Mouse (Mus musculus) left cerebral cortex, adult 2 months (tissue): ENCODE results near the gene Plekhb2. TPM values are rescaled to one million over a fixed set of nuclear protein-coding genes. Genes with fewer than 3 reads are reported as not detected.

Source experiments
- DNase-seq, 2 experiments: peaks; one replicate each; pipeline ENCODE4 v3.0.0; 2021 to 2022; ENCODE audit warnings: low spot score in 2 of 2, mixed read lengths in 1 of 2; ENCODE audit errors: extremely low spot score in 1 of 2
- H3K27ac ChIP-seq: fragments of 200-600 bp; 2 replicates; pipeline ENCODE4 v1.8.1; 2022
- H3K4me3 ChIP-seq: fragments of 200-600 bp; 2 replicates; pipeline ENCODE4 v1.8.1; 2022
- CTCF ChIP-seq: fragments of 200-600 bp; IDR thresholded peaks from 2 replicates; pipeline ENCODE4 v1.8.1; 2022; ENCODE audit warnings: antibody characterized with exemption, mild to moderate bottlenecking, moderate library complexity
- intact Hi-C: fragments of 180-260 bp; cut with DNase I; formaldehyde crosslinking; loops from one replicate; pipeline ENCODE4 v1.15.1; 2025
- total RNA-seq, 2 experiments: library from RNA; stranded (reverse); gene quantifications; 2 replicates each; pipeline ENCODE4 v1.2.3; 2021

The Plekhb2 gene
- total RNA-seq, 2 experiments from 2014 or later, result 255 to 290 TPM

DNA sequence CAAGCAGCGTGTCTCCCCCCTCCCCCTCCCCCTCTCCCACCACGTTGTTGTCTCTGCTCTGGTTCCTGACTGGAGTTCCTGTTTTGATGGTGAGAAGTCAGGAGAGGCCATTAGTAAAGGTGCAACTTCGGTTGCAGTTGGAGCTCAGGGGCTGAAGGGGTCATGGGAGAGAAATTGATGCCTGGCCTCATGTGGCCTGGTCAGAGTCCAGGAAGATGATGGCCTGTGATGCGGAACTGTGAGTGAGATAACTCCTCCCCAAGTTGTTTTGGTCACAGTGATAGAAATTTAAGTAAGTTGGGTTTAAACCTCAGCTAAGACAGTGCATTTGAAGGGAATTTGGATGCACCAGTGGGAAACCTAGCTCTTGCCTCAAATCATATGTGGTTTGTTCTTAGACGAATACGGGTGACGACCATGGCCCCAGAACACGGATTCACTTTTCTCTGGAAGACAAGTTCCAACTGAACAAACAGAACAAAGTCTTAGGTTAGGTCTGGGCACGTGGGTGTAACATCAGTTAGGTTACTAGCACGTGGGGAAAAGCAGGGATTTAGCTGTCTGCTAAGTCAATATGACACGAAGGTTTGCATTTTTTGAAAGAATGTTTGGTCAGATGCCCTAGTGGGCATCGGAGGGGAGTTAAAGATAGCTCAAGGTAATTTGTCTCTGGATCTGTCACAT is 5.4 kb downstream of the Plekhb2 start:
- no peak for TF ChIP-seq CTCF
- intact Hi-C loops, result no loop called here
- Histone ChIP-seq H3K4me3 (no peak overlapping the region), H3K27ac (no peak overlapping the region)
- DNase-seq, result no peak

DNA sequence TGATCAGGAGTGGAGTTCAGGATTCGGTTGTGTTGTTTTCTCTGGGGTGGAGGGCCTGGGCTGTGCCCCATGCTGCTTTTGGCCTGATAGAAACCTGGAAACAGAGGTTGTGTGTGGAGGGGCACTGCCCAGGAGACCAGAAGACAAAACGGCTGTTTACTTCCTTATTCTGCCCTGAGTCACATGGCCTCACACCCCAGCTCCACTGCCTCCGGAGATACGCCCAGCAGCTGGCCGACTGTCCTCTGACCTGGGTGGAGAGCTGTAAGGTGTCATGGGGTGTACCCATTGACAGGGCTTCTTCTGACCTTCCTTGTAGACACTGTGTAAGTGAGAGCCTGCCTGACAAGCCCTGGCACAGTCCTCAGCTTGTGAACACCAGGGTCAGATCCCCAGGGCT is 8.9 kb downstream of the Plekhb2 start:
- no peak for DNase-seq
- H3K27ac ChIP-seq, result no peak overlapping the region
- TF ChIP-seq CTCF, result no peak
- H3K4me3 ChIP-seq, result no peak overlapping the region
- intact Hi-C loops, result no loop called here

DNA sequence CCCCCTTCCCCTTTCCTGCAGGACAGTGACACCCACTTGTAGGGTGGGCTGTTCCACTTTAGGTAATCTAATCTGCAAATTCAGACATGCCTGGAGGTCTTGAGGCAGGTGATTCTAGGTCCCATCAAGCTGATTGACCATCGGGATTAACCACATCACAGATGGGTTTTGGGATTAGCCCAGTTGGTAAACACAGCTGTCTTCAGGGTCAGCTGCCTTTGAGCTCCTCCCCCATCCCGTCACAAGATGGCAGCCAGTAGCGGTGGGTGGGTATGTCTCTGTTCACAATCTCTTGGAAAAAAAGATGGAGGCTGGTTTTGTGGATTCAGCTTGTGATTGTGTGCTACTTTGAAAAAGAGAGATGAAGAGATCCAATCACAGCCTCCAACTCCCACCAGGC is 10.0 kb downstream of the Plekhb2 start:
- Histone ChIP-seq H3K27ac (no peak overlapping the region), H3K4me3 (no peak overlapping the region)
- no peak for TF ChIP-seq CTCF
- intact Hi-C loops, result loop anchor here (10.0 kb wide), 1 partner anchor 215 kb away; no protein-coding TSS in a partner anchor
- DNase-seq, result no peak

GRCm38 (mm10) chr1:34860205-34860604 is 10.4 kb downstream of the Plekhb2 start:
- TF ChIP-seq CTCF, result no peak
- intact Hi-C loops, result loop anchor here (10.0 kb wide), 1 partner anchor 215 kb away; no protein-coding TSS in a partner anchor
- no peak for DNase-seq
- Histone ChIP-seq H3K4me3 (no peak overlapping the region), H3K27ac (no peak overlapping the region)

DNA sequence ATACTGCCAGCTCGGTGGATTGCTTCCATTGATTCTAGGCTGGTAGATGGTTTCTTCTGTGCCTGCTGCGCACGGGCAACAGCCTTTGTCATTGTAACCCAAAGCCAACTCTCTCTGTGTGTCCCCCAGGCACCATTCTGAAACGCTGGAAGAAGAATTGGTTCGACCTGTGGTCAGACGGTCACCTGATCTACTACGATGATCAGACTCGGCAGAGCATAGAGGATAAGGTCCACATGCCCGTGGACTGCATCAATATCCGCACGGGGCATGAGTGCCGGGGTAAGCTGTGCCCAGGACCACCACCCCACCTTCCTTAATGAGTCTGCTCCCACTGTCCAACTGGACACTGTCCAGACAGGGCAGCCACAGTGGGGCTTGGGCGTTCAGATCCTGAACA is 13.1 kb downstream of the Plekhb2 start:
- intact Hi-C loops, result loop anchor here (10.0 kb wide), 1 partner anchor 218 kb away; no protein-coding TSS in a partner anchor
- no peak for TF ChIP-seq CTCF
- Histone ChIP-seq H3K27ac (no peak overlapping the region), H3K4me3 (no peak overlapping the region)
- no peak for DNase-seq

DNA sequence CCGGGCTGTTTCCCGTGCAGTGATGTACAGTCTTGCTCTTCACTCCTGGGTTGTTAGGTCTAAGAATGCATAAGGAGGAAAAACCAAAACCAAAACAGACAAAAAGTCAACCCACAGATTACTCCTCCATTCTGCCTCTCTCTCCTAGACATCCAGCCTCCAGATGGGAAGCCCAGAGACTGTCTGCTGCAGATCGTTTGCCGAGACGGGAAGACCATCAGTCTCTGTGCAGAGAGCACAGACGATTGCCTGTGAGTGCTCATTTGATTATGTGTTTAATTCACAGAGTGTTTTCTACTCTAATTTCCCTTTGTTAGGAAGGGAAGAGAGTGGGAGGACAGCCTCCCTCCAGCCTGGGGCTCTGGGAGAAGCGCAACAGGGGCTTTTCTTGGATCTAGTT is 13.5 kb downstream of the Plekhb2 start:
- DNase-seq, result no peak
- H3K27ac ChIP-seq, result no peak overlapping the region
- no peak for TF ChIP-seq CTCF
- no peak overlapping the region for H3K4me3 ChIP-seq
- intact Hi-C loops, result loop anchor here (10.0 kb wide), 1 partner anchor 219 kb away; no protein-coding TSS in a partner anchor

DNA sequence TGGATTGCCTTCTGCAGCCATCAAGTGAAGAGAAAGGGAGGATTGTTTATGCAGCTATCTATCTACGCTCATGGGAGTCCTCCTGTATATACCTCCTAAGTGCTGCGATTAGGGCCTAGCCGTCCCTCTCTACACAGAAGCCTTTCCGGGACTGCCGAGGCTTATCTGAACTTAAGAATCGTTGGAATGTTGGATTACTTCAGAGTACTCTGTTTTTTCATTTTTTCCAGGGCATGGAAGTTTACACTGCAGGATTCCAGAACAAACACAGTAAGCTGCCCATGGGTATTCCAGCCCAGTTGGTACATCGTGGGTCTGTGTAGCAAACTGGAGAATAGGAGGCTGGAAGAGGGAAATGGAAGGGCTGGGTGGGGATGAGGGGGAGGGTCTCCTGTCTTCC is 14.5 kb downstream of the Plekhb2 start:
- intact Hi-C loops, result loop anchor here (10.0 kb wide), 1 partner anchor 219 kb away; no protein-coding TSS in a partner anchor
- no peak for DNase-seq
- no peak for TF ChIP-seq CTCF
- H3K27ac ChIP-seq, result no peak overlapping the region
- no peak overlapping the region for H3K4me3 ChIP-seq

- TF ChIP-seq CTCF, result no peak
- Histone ChIP-seq H3K4me3 (no peak overlapping the region), H3K27ac (no peak overlapping the region)
- intact Hi-C loops, result loop anchor here (5.0 to 10.0 kb wide), 2 partner anchors 129 to 221 kb away; no protein-coding TSS in a partner anchor
- DNase-seq, result no peak
Measured at GRCm38 (mm10) chr1:34865866-34866265, 16.1 kb downstream of the Plekhb2 start.

GRCm38 (mm10) chr1:34866815-34867573 is 17.2 kb downstream of the Plekhb2 start:
- Histone ChIP-seq H3K4me3 (no peak overlapping the region), H3K27ac (no peak overlapping the region)
- DNase-seq, result peak; percentile 80 to 87
- peak; percentile 91 for TF ChIP-seq CTCF
- intact Hi-C loops, result loop anchor here (5.0 to 10.0 kb wide), 2 partner anchors 130 to 222 kb away; no protein-coding TSS in a partner anchor

DNA sequence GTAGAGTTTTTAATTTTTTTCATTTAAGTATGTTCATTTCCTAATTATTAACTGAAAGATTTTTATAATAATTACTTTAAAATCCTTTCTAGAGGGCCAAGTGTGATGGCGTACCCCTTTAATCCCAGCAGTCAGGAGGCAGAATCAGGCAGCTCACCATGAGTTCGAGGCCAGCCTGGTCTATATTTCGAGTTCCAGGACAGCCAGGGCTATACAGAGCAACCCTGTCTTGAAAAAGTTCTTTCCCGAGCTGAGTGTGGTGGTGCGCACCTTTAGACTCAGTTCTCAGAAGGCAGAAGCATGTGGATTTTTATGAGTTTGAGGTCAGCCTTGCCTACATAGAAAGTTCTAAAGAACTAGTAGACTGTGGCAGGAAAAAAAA is 17.8 kb downstream of the Plekhb2 start:
- Histone ChIP-seq H3K27ac (no peak overlapping the region), H3K4me3 (no peak overlapping the region)
- intact Hi-C loops, result loop anchor here (5.0 to 10.0 kb wide), 2 partner anchors 130 to 223 kb away; no protein-coding TSS in a partner anchor
- no peak for DNase-seq
- no peak for TF ChIP-seq CTCF

DNA sequence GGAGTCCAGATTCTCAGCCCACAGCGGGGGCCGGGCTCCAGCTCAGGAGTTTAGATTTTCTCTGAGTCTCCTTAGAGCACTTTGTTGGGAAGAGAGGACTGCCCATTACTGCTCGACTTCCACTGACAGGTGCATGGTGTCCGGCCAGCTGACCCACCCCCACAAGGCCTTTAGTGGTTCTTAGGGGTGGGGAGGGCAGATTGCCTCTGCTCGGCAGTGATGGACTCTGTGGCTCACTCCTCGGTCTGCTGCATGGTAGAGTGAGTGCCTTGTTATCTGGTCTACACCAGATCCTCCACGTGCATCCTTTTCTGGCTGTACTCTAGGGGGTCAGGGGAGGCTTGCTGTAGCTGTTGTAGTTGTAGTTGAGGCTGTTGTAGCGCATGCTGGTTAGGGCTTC is 18.6 kb downstream of the Plekhb2 start:
- no peak for DNase-seq
- no peak overlapping the region for H3K27ac ChIP-seq
- TF ChIP-seq CTCF, result no peak
- no peak overlapping the region for H3K4me3 ChIP-seq
- intact Hi-C loops, result loop anchor here (5.0 to 10.0 kb wide), 2 partner anchors 131 to 224 kb away; no protein-coding TSS in a partner anchor

- intact Hi-C loops, result loop anchor here (5.0 to 10.0 kb wide), 2 partner anchors 132 to 224 kb away; no protein-coding TSS in a partner anchor
- no peak for DNase-seq
- H3K27ac ChIP-seq, result no peak overlapping the region
- TF ChIP-seq CTCF, result no peak
- no peak overlapping the region for H3K4me3 ChIP-seq
Measured at GRCm38 (mm10) chr1:34869231-34869630, 19.5 kb downstream of the Plekhb2 start.
